Mouse (Mus musculus): ENCODE results near the gene Sf3b4.
A peak's percentile ranks its signal among the peaks of the same experiment; 100 is the strongest.
"Not testable (repeated sequence)": the region's sequence is repeated elsewhere in the genome, so short reads cannot be mapped to it uniquely, and the experiment has no call there.

The Sf3b4 gene

DNA sequence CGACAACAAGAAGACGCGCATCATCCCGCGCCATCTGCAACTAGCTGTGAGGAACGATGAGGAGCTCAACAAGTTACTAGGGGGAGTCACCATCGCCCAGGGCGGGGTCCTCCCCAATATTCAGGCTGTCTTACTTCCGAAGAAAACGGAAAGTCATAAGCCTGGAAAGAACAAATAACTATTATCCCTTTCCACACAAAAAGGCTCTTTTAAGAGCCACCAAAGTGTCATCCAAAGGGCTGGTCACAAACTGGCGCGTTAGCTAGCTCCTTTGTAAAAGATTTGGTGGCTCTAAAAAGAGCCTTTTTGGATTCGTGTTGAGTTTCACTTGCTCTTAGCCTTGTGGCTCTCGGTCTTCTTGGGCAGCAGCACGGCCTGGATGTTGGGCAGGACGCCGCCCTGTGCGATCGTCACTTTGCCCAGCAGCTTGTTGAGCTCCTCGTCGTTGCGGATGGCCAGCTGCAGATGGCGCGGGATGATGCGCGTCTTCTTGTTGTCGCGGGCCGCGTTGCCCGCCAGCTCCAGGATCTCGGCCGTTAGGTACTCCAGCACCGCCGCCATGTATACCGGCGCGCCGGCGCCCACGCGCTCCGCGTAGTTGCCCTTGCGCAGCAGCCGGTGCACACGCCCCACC, 48.1 kb downstream of the Sf3b4 start:
- DNase-seq (ENCODE audit: low spot score in 2 of 2): not testable (repeated sequence)

DNA sequence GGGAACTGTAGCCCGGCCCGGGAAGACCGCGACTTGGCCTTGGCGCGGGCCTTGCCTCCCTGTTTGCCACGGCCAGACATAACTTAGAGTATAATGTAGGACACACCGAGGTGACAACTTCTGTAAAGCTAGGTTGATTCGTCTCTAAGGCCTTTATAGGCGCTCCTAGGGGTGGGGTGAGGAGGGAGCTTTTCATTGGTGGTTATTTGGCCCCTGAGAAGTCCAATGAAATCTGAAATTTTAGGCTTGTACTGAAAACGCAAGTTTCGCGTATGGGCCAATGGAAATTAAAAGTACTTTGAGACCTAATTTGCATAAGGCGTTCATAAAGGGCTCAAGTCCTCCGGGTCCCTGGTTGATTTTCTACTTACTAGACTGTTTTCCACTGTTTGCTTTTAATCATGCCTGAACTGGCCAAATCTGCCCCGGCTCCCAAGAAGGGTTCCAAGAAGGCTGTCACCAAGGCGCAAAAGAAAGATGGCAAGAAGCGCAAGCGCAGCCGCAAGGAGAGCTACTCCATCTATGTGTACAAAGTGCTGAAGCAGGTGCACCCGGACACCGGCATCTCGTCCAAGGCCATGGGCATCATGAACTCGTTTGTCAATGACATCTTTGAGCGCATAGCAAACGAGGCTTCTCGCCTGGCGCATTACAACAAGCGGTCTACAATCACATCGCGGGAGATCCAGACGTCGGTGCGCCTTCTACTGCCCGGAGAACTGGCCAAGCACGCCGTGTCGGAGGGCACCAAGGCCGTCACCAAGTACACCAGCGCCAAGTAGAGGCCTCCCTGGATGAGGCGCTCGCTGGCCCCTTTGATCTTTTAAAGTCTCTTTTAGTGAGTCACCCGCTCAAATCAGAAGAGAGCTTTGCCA, 48.9 kb downstream of the Sf3b4 start, which contains the start of the genes Hist2h2ac and Hist2h2be:
Gene Hist2h2ac, minus strand, starts transcription at position 116 of the 875 bp plus-strand sequence.
Gene Hist2h2be, plus strand, starts transcription at position 355 of the 875 bp plus-strand sequence.
- peak; percentile 76 to 84 for DNase-seq (ENCODE audit: low spot score in 2 of 2)

DNA sequence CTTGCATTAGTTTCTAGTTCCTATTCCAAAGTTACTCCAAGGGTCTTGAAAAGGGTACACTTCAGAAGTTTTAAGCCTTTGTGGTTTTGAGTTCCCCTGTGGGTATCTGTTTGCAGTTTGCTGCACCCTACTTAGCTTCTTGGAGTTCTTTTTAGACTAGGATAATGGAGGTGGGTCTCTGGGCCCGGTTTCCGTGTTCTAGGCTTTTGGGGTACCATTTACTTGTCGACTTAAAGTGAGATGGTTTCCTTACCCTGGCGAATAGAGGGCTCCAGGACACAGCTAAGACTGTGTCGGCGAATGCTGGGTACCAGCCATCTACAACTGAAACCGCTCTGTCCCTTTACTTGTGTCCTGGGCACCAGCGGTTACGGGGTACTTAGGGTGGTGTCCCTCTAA, 49.5 kb downstream of the Sf3b4 start:
- DNase-seq (ENCODE audit: low spot score in 2 of 2): no peak

DNA sequence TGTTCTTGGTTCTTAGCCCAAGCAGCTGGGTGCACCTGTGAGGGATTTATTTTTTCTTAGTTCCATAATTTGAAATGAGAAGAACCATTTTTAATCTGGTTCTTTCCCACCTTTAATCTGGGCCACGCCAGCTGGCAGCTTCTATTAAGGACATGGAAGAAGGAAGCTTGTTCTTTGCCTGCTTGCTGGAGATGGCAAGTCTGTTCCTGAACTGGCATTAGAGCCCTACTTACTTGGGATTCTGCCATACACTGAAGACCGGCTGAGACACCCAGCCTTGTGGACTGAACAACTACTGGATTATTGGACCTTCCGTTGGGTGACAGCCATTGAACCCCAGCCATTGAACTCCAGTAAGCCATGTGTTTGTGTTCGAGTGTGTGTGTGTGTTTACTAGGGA, 50.6 kb downstream of the Sf3b4 start:
- no peak for DNase-seq (ENCODE audit: low spot score in 2 of 2)

DNA sequence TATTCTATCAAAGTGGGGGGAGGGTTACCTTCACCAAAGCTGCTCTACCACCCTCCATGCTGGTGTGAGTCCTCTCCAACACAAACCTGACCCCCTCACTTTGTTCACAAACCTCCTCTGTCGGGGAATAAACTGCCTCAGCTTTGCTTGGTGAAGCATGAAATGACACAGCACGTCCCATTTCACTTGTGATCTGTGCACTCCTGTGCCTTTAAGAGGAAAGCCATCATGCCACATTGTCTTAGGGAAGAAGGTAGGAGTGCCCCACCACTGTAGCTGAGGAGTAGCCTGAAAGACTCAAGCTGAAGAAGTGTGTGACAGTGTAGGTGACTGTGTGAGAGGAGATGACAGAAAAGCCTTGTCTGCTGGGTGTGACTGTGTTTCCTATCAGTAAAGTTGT, 53.3 kb downstream of the Sf3b4 start:
- DNase-seq (ENCODE audit: low spot score in 2 of 2): no peak

Data from urinary bladder, adult 18-20 months (tissue).